Mouse (Mus musculus) CD8-positive naive resting alpha-beta T cell, adult 2 months (primary cell): Measurements from ENCODE around the gene Gnaz.
"Not testable (repeated sequence)": the region's sequence is repeated elsewhere in the genome, so short reads cannot be mapped to it uniquely, and the experiment has no call there.

ENCODE experiments used
- DNase-seq, 2 experiments: peaks; one replicate each; pipeline ENCODE4 v3.0.0; 2022; ENCODE audit warnings: low read depth in 2 of 2, low spot score in 2 of 2

Gnaz gene

DNA sequence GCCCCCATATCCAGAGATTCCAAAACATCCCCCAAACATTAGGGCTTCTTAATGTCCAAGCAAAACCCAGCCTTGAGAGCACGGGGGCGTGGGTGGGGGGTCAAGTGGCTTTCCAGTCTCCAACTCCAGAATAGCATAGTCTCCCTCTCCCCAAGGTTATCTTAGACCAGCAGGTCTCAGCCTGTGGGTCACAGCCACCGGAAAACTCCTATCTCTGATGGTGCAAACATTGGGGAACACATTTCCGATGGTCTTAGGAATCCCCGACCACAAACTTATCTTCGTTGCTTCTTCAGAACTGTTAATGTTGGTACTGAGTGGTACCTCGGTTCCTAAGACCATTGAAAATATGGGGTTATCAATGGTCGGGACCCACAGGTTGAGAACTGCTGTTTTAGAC, 61.8 kb downstream of the Gnaz start:
- no peak for DNase-seq

DNA sequence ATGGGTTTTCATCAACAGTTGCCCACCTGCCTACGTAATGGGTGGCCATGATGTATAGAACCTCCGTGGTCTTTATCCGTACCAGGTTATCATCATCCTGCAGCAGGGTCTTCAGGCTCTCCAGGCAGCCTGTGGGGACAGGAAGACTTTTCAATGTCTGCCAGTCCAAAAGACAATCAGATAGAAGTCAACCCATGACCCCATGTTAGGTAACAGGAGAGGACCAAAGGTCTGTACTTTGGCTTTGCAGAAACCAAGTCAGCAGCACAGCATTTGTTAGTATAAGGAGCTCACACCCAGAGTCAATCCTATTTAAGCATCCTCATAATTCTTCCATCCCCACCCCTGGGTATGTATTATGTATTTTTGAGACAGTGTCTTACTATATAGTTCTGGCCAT, 62.7 kb downstream of the Gnaz start:
- no peak for DNase-seq

DNA sequence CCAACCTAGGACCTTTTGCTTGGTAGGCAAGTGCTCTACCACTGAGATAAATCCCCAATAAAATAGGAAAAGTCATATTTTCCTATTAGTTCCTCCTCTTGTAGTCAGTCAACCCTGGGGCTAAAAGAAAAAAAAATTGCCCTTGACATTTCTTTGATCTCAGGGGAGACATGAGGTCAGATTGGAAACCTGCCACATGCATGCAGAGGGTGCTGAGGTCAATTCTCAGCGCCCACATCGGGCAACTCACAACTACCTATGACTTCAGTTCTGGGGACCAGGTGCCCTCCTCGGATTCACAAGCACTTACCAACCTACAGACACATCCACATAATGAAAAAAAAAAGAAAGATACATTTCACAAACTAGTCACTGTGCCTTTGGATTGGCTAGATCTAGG, 63.3 kb downstream of the Gnaz start:
- DNase-seq: no peak

DNA sequence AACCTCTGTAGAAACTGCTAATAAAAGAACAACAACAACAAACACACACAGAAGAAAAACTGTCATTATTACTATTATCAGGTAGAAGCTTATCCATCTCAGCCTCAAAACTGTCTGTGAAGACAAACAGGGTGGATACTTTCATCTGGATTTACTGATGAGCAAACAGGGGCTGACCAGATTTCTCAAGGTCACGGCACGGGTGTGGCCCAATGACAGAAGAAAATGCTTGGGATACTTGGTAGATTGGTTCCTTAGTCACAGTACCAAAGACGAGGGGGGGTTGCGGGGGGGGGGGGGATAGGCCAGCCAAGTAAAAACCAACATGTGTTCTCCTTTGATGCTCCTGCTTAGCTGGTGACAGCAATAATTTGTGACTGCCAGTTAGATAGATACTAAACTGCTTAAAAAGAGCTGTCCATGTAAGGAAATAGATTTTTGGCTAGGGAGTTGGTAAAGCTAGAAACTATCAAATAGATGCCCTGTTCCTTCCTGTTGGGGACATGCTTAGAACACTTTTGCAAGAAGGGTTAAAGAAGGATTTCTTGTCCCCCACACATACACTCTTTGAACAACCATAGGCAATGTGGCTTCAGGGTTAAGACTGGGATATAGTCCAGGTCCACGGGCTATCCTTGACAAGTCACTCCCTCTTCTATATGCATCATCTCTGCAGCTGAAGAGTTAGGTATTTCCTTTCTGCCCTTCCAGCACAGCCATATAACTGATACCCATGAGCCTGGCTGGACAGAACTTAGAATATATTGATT, 64.6 kb downstream of the Gnaz start:
- DNase-seq: no peak

DNA sequence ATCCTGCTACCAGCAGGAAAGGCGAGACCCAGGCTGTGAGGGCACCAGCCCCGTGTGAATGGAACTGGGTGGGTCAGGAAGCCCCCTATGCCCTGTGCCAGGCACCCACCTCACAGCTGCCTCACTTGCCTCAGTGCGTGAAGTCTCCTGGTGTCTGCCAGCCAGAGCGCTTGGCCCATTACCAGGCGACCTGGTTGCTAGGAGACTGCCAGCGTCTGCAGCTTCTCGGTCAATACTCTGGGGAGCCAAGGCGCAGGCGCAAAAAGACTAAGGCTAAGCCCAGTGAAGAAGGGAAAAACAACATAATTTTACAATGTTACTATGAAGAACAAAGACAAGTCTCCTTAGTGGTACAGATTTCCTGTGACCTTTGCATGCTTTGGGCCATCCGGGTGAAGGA, 65.4 kb downstream of the Gnaz start, which contains the start of gene Rsph14:
Gene Rsph14 (minus strand): TSS at position 192 of the 400 bp plus-strand sequence.
- DNase-seq: no peak

DNA sequence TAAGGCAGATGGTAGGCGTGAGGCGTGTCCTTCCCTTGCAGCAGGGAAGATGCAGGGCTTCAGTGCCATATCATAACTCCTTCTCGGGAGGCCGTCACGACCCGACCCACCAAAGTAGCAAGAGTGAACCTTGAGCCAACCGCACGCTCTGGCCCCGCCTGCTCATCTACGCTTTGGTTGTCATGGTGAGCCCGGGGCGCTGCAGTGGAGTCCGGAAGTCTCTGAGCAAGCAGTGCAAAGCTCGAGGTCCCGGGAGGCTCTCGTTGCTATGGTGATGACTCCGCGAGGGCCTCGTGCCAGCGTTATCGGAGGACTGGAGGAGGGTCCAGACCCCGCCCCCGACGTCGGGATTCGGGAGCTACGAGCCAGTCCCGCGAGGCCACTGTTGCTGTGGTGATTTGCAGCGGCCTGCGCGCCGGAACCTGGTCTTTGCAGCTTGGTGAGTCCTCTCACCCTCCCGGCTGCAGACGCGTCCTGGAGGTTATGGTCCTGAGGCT, 70.0 kb downstream of the Gnaz start, which contains the start of gene Rab36:
Gene Rab36 (plus strand): TSS at position 176 of the 497 bp plus-strand sequence.
- peak; percentile 37 to 56 for DNase-seq

DNA sequence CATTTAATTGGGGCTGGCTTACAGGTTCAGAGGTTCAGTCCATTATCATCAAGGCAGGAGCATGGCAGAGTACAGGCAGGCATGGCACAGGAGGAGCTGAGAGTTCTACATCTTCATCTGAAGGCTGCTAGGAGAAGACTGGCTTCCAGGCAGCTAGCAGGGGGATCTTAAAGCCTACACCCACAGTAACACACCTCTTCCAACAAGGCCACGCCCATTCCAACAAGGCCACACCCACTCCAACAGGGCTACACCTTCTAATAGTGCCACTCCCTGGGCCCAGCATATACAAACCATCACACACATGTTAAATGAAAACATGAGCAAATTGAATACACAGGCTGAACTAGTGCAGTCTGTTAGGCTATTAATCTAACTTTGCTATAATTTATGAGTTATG, 75.1 kb downstream of the Gnaz start:
- not testable (repeated sequence) for DNase-seq

DNA sequence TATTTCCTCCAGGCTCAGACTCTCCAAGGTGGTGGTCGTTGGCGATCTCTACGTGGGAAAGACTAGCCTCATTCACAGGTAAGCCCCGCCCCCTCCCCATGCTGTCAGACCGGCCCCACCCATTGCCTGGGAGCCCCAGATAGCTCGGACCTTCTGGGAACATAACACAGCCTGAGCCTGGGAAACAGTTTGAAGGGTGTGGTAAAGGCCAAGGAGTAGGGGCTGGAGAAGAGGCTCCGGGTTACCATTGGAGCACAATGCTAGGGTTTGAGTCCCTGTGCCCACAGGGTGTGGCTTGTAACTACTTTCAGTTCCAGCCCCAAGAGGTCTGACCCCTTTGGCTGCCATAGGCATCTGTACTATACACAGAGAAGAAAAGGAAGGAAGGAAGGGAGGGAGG, 77.5 kb downstream of the Gnaz start:
- no peak for DNase-seq

DNA sequence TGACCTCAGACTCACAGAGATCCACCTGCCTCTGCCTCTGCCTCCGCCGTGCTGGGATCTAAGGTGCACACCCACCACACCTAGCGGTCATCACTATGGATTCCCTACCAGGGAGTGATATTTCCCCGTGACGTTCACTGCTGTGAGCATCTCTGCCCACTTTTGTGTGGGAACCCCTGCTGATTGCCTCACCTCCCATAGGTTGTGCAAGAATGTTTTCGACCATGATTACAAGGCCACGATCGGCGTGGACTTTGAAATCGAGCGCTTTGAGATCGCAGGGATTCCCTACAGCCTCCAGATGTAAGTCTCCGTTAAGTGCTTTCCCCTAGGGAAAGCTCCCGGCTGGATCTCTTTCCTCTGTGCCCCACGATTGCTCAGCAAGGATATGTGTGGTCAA, 78.9 kb downstream of the Gnaz start:
- DNase-seq: no peak

DNA sequence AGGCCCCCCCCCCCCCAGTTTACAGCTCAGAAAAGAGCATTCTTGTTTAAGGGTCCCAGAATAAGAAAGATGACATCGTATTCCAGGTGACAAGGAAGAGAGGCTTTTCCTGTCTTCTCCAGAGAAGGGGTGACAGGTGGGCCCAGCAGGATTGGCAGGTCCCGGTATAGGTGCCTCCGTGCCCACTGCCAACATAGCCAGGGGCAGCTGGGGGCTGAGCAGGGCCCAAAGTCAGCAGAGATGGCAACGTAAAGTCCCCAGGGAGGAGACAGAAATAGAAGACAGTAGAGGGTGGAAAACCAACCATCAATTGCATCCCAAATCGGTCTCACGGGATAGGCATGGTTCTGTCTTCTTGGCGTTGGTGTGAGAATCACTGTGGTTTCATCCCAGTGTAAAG, 81.7 kb downstream of the Gnaz start:
- no peak for DNase-seq

DNA sequence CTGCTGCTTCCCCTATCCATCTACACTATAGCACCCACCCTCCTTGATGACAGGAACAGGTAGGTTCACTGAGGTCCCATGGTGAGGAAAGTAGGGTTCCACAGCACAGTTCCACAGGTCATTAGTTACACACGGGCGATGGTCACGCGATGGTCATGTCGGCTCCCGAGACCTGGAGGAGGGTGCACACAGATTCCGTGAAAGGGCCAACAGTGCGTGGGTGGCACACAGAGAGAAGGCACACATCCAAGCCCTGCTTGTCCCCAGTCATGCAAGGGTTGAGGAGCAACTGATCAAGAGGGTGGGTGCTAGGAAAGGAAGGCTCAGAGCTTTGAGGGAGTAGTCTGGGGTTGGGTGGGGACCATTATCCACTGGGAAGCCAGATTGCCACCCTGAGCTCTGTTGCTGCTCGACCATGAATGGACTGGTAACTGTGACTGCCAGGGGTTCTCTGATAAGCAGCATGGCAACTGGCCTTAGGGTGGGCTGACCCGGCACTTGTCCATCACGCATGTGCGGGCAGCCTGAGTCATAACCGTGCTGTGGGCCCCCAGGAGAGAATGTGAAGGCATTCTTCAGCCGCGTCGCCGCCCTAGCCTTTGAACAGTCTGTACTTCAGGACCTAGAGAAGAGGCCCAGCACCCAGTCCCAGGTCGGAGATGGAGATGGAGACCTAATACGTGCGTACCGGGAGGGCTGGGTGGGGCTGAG, 84.5 kb downstream of the Gnaz start:
- DNase-seq: no peak

DNA sequence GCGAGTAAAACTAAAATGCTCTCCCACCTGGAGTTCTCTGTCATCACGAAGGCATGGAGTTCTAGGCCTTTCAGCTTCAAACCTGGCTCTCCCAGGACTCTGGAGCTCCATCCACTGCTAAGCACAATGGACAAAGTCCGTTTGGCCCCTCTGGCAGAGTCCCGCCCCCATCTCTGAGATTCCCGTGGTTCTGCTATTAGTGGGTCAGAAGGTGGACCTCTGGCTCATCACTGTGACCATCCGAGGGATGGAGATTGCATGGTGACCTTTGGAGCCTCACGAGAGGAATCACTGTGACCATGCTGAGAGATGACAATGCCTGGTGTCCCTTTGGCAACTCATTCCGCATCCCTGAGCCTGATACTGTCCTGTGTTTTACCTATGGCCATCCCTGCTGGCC, 85.9 kb downstream of the Gnaz start:
- DNase-seq: no peak

DNA sequence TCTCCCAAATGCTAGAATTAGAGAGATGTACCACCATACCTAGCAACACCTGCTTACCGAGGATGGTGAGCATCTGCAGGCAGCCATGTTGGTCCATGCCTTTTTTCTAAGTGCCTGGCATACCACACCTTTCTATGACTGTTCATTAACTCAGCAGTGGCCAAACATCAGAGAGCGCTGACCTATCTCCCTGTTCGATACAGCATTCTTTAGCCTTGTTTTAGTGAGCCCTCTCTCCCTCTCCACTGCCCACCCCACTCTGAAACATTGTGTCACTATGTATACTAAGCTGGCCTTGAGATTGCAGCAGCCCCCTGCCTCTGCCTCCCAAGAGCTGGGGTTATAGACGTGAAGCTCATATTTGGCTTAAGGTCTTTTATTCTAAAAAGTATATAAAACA, 86.7 kb downstream of the Gnaz start:
- DNase-seq: no peak

DNA sequence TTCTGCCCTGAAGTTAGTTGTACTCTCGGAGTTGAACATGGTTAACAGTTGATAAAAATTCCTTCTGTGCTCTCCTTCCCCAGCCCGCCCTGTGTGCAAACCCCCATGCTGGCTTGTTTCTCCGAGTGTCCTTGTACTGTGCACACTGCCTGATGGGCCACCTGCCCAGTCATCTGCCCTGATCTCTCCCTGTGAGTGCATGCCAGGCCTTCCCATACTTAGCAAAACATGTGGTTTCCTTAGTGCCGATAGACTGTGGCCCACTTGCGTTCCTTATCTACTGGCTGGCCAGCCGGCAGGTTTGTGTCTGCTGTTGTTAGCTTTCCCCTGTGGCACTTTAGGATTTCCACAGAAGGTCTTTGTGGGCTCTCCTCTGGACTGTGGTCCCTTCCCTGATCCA, 87.1 kb downstream of the Gnaz start:
- no peak for DNase-seq

DNA sequence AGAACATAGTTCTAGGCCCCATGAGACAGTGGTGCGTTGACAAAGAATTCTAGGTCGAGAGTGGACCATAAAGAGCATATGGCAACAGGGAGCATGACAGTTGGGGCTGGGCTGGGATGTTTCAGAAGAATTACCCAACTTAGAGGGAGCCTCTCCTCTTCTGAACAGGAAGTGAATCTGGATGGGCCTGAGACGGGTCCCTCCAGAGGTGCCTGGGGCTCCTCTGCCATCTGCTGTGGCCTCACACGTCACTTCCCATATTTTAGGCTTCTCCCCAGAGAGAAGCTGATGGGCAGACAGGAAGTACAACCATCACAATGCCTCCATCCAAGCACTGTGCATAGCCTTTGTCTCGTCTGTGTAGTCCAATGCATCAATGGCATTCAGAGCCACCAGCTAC, 88.7 kb downstream of the Gnaz start:
- DNase-seq: no peak

DNA sequence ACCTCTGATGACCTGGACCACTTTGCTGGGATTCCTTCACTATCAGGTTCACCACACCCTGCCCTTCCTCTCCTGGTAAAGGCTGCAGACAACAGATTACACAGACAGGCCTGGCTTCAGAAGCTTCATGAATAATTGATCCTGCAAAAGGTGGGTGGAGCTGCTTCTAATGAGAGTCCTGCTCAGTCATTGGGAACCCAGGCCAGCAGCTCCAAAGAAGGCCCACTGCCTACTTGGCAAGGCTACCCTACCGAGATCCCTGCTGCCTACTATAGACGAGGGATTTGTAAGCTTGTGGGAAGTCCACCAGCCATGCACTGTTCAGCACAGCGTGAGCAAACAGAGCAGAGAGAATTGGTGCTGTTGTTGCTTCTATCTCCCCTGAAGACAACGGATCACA, 89.3 kb downstream of the Gnaz start:
- no peak for DNase-seq

DNA sequence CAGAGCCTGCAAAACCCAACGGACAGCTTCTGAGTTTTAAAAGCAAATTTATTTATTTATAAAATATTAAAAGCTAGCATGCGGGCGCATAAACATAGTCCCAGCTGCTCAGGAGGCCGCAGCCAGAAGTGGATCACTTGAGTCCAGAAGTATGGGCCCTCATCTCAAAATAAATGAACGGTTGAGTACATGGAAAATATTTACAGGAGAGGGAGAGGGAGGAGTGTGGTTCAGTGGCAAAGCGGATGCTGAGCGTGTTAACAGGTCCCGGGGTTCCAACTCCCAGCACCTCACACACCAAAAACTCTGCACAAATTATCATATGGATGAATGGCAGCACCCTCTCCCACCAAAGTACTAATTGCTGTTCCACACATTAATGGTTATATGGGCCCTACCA, 91.4 kb downstream of the Gnaz start:
- no peak for DNase-seq

DNA sequence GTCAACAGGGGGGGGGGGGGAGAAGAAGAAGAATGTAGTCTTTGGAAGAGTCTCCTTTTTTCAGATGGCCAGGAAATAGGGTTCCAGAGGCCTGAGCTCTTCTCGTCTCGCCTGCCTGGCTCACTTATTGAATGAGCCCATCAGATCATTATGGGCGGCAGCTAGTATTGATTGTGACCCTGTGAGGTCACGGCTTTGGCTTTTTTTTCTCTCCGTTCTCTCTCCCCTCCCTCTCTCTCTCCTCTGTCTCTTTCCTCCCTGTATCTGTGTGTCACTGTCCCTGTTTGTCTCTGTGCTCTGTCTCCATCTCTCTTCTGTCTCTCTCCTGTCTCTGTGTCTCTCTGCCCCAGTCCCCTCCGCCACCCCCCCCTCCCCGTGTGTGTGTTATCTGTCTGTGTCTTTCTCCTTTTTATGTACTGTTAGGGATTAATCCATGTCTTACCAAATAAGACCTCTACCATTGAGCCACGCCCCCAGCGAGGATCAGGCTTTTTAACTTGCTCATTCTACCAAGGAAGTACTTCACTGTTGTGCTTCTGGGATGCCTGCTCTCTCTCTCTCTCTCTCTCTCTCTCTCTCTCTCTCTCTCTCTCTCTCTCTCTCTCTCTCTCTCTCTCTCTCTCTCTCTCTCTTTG, 91.9 kb downstream of the Gnaz start:
- DNase-seq: no peak

DNA sequence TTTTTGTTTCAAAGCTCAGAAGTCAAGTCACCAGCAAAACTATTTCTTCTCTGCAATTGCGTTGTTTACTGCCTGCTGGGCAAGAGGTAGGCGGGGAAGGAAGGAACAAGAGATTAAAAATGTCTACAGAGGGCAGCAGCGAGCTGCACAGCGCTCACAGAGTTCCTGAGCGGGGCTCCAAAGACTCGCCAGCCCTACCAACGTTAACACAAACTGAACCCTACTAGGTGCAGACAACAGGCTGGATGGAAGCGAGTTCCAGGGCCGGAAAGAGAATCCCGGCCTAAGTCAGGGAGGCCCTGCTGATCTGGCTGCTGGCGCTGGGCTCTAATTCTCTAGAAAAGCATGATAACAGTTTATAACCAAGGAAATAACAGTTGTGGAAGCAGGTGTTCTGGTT, 92.4 kb downstream of the Gnaz start:
- peak; percentile 67 to 74 for DNase-seq

DNA sequence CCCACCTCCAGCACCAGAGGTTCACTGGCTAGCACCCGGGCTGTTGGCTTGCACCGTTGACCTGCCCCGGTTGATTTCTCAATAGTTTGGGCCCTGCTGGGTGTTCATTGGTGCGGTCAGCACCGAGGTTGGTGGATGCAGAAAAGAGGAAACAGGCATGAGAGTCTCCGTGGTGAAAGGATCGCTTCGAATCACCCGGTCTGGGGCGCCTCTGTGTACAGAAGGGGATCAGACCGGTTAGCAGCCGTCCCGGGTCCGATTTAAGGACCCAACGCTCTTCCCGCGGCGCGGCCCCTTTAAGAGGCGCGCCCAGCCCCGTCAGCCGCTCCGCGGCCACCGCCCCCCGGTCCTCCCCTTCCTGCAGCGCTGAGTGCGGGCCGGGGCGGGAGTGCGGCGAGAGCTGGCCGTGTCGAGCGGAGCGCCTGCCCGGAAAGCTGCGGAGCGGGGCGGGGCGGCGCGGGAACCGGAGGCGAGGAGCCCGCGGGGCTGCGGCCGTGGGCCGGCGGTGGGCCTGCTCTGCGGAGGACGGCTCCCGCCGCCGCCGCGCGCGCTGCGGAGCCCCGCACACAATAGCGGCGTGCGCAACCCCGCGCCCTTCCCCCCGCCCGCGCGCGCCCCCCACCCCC, 93.4 kb downstream of the Gnaz start, which contains the start of gene Bcr:
Gene Bcr (plus strand): TSS at position 376 of the 626 bp plus-strand sequence.
- DNase-seq: peak; percentile 38 to 48

DNA sequence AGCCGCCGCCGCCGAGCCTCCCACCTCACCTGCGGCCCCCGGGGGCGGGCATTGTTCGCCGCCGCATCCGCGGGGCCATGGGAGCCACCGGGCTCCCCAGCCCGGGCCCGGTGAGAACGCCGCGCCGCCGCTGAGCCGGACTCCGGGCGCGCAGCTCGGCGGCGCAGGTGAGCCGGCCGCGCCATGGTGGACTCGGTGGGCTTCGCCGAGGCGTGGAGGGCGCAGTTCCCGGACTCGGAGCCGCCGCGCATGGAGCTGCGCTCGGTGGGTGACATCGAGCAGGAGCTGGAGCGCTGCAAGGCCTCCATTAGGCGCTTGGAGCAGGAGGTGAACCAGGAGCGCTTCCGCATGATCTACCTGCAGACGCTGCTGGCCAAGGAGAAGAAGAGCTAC, 93.9 kb downstream of the Gnaz start:
- peak; percentile 16 to 36 for DNase-seq
